Mouse (Mus musculus) induced T-regulatory cell, adult 2 months (primary cell): ENCODE results near the gene Ntm.

Source experiments
- DNase-seq: peaks from one replicate; pipeline ENCODE4 v3.0.0-alpha.2; 2012; ENCODE audit warnings: low read depth

Ntm gene

DNA sequence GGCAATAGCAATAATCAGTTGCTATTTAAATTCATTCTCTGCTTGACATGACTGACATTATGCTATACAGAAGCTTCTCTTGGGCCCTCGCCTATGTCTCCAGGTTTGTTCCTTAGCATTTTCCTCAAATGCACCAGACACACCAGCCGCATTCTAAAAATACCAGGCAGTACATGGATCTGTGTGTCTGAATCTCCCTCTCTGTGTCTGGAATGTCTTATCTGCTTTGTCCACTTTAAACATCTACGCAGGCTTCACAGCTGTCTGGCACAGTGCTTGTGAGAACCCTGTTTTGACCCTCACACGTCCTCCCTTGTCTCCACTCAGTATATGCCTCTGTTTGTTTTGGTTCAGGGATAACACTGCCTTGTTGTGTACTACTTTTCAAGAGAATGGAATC, 937.3 kb downstream of the Ntm start:
- DNase-seq = no peak

DNA sequence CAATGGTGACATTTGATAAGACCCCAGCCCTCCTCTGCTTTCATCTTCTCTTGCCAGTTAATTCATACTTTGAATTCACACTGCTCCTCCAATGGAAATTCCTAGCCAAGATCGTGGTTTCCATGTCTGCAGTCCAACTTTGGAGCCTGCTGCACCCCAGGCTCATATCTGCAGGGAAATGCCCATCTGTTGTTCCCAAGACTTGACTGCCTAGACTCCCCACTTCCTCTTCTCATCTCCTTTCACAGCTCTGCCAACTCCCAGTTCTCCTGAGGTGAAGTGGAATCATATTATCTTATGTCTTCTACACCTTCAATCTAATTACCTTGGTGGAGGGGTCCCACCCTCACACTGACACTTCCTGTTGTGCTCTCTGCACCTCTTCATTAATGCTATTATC, 937.8 kb downstream of the Ntm start:
- DNase-seq = no peak

DNA sequence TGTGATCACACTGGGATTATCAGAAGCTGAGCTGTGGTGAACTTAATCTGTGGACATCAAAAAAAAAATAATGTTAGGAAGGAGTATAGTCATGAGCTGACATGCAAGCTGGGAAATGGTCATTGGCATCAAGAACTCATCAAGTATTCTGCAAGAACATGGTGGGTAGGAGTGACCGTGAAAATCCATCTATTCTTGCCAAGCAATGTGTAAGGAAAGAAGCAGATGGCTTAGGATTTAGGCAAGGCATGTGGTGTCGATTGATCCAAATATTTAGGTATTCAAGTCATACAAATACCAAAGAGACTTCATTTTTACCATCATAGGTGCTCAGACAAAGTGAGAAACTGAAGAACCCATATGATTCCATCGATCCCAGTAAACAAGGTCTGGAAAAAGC, 946.1 kb downstream of the Ntm start:
- DNase-seq = no peak

DNA sequence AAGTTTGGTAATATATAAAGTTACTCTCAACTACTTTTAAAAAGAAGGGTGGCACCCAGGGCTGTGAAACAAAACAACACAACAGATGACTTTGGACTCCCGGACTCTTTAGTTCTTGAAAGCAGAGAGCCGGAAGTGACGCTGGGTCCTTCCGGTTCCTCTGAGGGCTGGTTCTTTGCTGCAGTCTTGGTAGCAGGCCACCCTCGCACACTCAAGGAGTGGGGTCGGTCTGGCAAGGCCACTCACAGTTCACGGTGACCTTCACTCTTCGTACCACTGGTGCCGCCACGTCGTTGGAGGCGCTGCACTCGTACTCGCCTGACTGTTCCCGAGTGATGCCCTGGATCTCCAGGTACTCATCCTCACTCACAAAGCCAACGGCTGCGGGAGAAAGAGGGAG, 949.1 kb downstream of the Ntm start:
- DNase-seq = no peak

- DNase-seq = no peak
These were observed 950.4 kb downstream of the Ntm start for GRCm38 (mm10) chr9:29012541-29012940.

- DNase-seq = no peak
These were observed 951.5 kb downstream of the Ntm start for GRCm38 (mm10) chr9:29011476-29011875.

DNA sequence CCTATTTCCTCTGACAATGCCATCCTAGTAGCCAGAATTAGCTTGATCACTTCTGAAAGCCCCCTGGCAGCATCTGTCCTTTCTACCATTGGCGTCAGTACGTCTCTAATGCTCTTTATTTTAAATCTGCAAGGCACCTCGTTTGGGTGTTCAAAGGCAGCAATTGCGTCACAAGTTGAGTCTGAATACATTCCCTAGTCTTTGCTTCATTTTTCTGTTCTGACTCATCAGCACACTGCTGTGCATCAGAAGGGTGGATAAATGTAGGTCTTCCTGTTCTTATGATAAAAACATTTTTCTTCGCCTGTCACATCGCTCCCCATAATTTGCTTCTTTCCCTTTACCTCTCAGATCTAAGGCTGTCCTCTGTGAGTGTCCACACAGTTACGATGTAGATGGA, 958.4 kb downstream of the Ntm start:
- no peak for DNase-seq

DNA sequence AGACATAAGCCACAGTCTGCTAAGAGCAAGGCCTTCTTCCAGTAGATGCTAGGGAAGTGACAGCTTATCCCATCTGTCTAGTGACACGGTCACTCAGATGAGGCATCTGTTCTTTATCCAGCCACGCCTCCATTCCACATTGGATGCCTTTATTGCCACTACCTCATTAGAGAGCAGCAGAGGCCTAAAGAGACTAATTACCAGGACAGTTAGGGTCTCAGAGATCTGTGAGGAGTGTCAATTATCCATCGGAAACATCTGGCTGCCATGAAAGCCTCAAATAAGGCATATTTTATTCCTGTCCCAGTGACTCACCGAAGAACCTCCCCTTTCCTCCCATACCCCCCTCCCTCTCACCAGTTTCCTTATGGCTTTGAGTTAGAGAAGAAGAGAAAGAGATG, 963.0 kb downstream of the Ntm start:
- no peak for DNase-seq

DNA sequence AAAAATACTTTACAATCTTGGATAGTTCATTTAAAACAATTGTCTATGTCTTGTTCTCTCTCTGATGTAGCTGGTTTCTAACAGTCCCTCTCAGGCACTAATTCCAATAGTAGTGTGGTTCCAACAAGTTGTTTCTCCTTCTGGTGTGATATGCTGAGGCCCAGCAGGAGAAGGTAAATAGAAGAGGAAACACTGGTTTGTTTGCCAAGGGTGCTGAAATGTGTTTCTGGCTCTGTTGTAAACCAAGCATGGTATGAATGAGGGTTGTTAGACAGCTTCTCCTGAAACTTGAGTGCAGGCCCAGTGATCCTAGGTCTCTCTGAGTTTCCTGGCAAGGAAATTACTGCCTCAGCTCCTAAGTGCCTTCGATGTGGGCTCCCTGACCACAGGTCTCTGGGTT, 985.7 kb downstream of the Ntm start:
- no peak for DNase-seq

DNA sequence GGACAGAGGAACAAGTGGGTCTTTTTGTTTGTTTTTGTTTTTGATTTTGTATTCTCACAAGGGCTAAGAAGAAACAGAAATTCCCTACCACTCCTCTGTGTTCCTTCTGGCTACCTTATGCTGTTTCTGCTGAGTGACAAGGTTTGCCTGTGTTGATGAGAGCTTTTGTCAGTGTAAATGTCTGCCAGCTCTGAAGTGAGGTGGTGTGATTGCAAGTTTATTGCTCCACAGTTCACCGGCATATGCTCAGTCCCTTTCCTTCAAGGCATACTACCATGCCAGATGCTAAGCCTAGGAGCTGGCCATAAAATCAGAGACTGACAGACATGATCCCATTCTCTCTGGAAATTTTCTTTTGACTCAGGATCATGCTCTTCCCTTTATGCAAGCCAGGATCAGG, 993.5 kb downstream of the Ntm start:
- DNase-seq = no peak
